Mouse (Mus musculus) layer of hippocampus, adult 2 months (tissue): ENCODE measurements around the gene Ttc3. TPM values are rescaled to one million over a fixed set of nuclear protein-coding genes. Genes with fewer than 3 reads are reported as not detected.
A peak's percentile ranks its signal among the peaks of the same experiment; 100 is the strongest.

Experiments used
- DNase-seq, 2 experiments: peaks; one replicate each; pipeline ENCODE4 v3.0.0; 2022; ENCODE audit warnings: low spot score in 2 of 2
- H3K27ac ChIP-seq: fragments of 200-600 bp; 2 replicates; pipeline ENCODE4 v1.8.1; 2022
- H3K4me3 ChIP-seq: fragments of 200-600 bp; 2 replicates; pipeline ENCODE4 v1.8.1; 2022; ENCODE audit warnings: mild to moderate bottlenecking
- CTCF ChIP-seq: fragments of 200-600 bp; conservative IDR thresholded peaks from 2 replicates; pipeline ENCODE4 v1.8.1; 2022; ENCODE audit warnings: antibody characterized with exemption, mild to moderate bottlenecking, moderate library complexity
- total RNA-seq, 2 experiments: library from RNA; stranded (reverse); gene quantifications; 2 replicates each; pipeline ENCODE4 v1.2.3; 2021

Gene Ttc3
- total RNA-seq, 2 experiments from 2014 or later, result 794 to 837 TPM

- H3K27ac ChIP-seq, result no peak overlapping the region
- no peak for DNase-seq
- H3K4me3 ChIP-seq, result no peak overlapping the region
- no peak for TF ChIP-seq CTCF
Observed at GRCm38 (mm10) chr16:94345733-94346132, 24.7 kb upstream of the Ttc3 start.

DNA sequence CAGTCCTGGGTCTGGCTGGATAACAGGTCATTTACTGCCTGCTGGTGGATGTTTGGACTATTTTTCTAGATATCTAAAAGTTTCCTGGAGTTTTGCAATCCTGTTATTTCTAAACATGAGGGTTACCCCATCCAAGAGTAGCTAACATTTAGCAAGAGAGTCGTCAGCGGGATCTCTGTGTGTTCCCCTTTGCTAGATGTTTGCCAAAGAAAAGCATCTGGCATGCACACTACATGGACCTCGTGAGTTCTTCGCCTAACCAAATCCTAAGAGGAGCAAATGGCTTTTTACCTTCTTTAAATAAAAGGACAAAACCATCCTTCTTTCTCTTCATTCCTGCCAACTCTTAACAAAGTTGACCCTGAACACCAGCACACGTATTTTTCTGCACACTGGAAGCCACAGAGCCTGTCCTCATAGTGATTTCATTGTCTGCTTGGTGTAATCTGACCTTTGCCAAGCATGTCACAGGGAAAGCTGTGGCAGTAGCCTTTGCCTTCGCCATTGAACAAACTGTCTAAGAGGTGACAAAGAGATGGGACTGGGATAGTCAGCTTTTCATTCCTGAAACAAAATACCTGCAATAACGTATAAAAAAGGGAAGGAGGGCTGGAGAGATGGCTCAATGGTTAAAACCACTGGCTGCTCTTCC is 23.2 kb upstream of the Ttc3 start:
- Histone ChIP-seq H3K27ac (no peak overlapping the region), H3K4me3 (no peak overlapping the region)
- DNase-seq, result no peak
- TF ChIP-seq CTCF, result no peak

GRCm38 (mm10) chr16:94348779-94349178 is 21.6 kb upstream of the Ttc3 start:
- TF ChIP-seq CTCF, result no peak
- no peak for DNase-seq
- Histone ChIP-seq H3K27ac (no peak overlapping the region), H3K4me3 (no peak overlapping the region)

GRCm38 (mm10) chr16:94349588-94350286 is 20.7 kb upstream of the Ttc3 start:
- TF ChIP-seq CTCF, result no peak
- Histone ChIP-seq H3K4me3 (peak overlapping the region; percentile 19; the same call in 1 of the 2 replicates), H3K27ac (peak overlapping the region; percentile 47; the same call in 1 of the 2 replicates)
- DNase-seq, result no peak

- no peak for DNase-seq
- no peak for TF ChIP-seq CTCF
- Histone ChIP-seq H3K27ac (peak overlapping the region; percentile 47; the same call in 1 of the 2 replicates), H3K4me3 (no peak overlapping the region)
Observed at GRCm38 (mm10) chr16:94350287-94350677, 20.1 kb upstream of the Ttc3 start.

- DNase-seq, result peak; percentile 30 to 40
- no peak overlapping the region for H3K4me3 ChIP-seq
- H3K27ac ChIP-seq, result peak overlapping the region; percentile 59; the same call in 1 of the 2 replicates
- TF ChIP-seq CTCF, result no peak
Observed at GRCm38 (mm10) chr16:94354450-94354849, 16.0 kb upstream of the Ttc3 start.

- no peak for DNase-seq
- Histone ChIP-seq H3K4me3 (no peak overlapping the region), H3K27ac (no peak overlapping the region)
- no peak for TF ChIP-seq CTCF
Observed at GRCm38 (mm10) chr16:94356046-94356445, 14.4 kb upstream of the Ttc3 start.

DNA sequence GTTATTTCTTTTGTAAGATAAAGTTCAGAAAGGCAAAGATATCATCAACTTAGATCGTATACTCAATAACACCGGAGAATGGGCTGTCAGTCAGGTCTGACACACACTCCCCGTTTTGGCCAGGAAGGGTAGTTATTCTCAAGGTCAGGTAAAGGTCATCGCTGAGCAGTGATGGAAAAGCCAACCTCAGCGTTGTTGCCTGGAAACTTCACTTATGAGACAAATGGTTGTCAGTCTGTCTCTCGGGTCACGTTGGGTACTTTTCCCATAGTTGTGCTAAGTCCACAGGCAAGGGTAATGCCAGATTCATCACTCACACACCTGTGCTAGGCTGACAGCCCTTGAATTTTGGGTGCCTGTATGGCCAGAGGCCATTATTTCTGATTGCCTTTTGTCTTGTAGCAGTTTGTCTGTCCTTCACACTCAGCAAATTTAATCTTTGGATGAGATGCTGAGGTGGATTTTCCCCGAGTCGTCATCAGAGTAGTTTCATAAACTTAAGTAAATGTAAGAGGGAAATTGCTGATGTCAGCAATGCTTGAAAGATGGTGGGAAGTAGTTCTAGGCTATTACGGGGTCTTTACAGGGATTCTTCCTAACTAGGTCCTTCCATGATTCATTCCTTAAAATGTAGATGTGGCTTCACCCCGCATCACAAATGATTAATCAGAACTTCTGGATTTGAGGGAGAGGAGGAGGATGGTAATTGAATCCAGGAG is 13.5 kb upstream of the Ttc3 start:
- DNase-seq, result no peak
- Histone ChIP-seq H3K4me3 (no peak overlapping the region), H3K27ac (no peak overlapping the region)
- TF ChIP-seq CTCF, result no peak

- Histone ChIP-seq H3K27ac (no peak overlapping the region), H3K4me3 (no peak overlapping the region)
- no peak for DNase-seq
- TF ChIP-seq CTCF, result no peak
Observed at GRCm38 (mm10) chr16:94358091-94358490, 12.3 kb upstream of the Ttc3 start.

DNA sequence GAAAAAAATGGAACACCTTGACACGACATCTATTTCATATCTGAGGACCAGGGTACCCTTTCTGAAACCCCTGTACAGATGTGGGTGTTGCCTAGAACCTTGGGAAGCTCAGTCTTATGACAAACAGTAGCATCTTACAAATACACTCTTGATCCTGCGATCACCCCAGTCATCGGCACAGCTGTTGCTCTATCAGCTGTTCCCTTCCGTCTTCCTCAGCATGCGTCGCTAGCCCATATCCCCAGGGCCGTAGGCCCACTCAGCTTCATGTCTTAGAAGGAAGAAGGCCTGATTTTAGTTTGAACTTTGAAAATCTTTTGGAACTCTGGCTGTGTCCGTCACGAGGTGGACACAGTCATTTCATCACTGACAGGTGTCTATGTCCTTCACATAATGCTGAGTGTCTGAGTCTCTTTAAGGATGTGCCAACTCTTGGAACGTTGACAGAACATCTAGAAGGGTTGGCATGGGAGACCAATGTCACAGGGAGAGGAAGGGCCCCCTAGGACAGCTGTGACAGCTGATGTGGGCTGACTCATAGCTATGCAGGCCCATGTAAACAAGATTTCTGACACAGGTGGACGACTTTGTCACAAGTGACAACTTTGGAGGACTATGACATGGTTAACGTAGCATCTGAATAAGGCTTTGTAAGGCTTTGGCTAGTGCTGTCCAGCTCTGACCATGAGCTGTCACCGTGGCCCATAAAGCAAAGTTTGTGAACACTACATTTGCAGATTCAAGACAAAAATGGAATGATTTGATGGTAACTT is 9.7 kb upstream of the Ttc3 start:
- Histone ChIP-seq H3K27ac (peak overlapping the region; percentile 85; the same call in 1 of the 2 replicates), H3K4me3 (no peak overlapping the region)
- TF ChIP-seq CTCF, result no peak
- no peak for DNase-seq

DNA sequence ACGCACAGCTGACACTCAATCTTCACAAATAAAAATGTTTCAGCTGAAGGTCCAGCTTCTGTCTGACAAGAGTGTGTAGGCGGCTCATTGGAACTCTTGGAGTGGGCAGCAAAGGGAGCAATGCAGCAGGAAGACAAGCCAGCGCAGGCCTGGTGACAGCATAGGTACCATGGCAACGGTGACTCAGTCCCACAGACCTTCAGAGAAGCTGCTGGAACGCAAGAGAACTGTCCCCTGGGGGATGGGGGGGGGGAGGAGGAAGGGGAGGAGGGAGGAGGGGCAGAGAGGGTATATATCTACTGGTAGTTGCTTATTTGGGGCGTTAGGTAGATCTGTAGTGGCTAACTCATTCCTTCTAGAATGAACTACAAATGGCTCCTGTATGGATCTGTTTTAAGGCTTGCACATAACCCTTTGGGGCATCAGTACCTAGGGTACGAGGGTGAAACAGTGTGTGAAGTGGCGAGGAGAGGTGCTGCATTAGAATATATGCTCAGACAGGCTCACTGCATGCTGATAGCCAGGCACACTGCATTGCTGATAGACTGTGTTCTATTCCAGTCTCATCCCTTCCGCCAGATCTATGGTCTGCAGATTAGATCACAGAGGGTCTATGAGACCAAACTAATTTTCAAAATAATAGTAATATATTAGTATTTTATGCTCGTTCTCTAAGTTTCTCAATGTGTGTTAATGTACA is 8.1 kb upstream of the Ttc3 start:
- no peak overlapping the region for H3K4me3 ChIP-seq
- no peak for TF ChIP-seq CTCF
- H3K27ac ChIP-seq, result peak overlapping the region; percentile 85
- DNase-seq, result peak; percentile 67 to 90

DNA sequence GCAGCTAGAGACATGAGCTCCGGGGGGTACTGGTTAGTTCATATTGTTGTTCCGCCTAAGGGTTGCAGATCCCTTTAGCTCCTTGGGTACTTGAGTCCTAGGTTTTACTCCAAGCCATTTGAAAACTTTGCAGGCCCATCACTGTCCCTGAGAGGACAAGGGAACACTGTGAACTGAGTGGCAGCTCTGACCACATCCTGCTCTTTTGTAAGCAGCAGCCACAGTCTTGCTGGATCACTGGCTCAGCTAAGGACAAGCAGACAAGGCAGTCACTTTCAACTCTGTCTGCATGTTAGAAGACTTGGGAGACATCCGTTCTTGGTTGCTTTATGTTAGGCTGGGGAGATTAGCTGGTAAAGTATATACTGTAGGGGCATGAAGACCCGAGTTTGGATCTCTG is 6.6 kb upstream of the Ttc3 start:
- H3K4me3 ChIP-seq, result no peak overlapping the region
- TF ChIP-seq CTCF, result no peak
- no peak overlapping the region for H3K27ac ChIP-seq
- no peak for DNase-seq
